ENCODE assay signal across 26 mouse cellular contexts in genomic region chr3:98049671-98050070, GRCm38 (mm10).
"Had no signal": no experiment of that assay in that cellular context is flagged by ENCODE, and none has a peak within 500 bp of the region (broad histone marks: within the 10 kb centered on the region; RNA-seq: fewer than 3 reads in every experiment).

No protein-coding gene starts in this region.

- H3K27ac ChIP-seq: heart, embryonic 10.5 days; hindbrain, embryonic 10.5 days; intestine, embryonic 15.5 days; layer of hippocampus, adult 2 months; left cerebral cortex, adult 2 months; limb, embryonic 13.5 days; limb, embryonic 15.5 days; liver, embryonic 14.5 days had no signal

- ATAC-seq: hindbrain, embryonic 16.5 days; inflammation-experienced regulatory T-cells, adult 6 months; intestine, embryonic 15.5 days; intestine, postnatal 0 days had no signal

- H3K27me3 ChIP-seq: heart, embryonic 12.5 days; intestine, embryonic 15.5 days; limb, embryonic 13.5 days; limb, embryonic 15.5 days had no signal

- H3K36me3 ChIP-seq: heart, embryonic 12.5 days; intestine, embryonic 15.5 days had no signal

- H3K9ac ChIP-seq: heart, embryonic 12.5 days; hindbrain, embryonic 14.5 days; intestine, embryonic 15.5 days; limb, embryonic 13.5 days; limb, embryonic 15.5 days; liver, embryonic 14.5 days had no signal

- H3K4me3 ChIP-seq: gastrocnemius, adult 2 months; heart, embryonic 10.5 days; heart, embryonic 12.5 days; hindbrain, embryonic 10.5 days; intestine, embryonic 15.5 days; layer of hippocampus, adult 2 months; left cerebral cortex, adult 2 months; limb, embryonic 13.5 days; limb, embryonic 15.5 days had no signal

- DNase-seq: gastrocnemius, adult 2 months; gastrocnemius, postnatal 10 days; gastrocnemius, postnatal 25 days; heart, adult 18-20 months; heart, postnatal 10 days; heart, postnatal 4 days; kidney, adult 18-20 months; kidney, adult 8-10 months; kidney, postnatal 10 days; kidney, postnatal 25 days; kidney, postnatal 4 days; left cerebral cortex, postnatal 4 days had no signal

- H3K9me3 ChIP-seq: heart, embryonic 10.5 days; heart, embryonic 12.5 days; hindbrain, embryonic 10.5 days; intestine, embryonic 15.5 days; limb, embryonic 13.5 days; limb, embryonic 15.5 days had no signal

- H3K4me2 ChIP-seq: heart, embryonic 12.5 days; hindbrain, embryonic 14.5 days; intestine, embryonic 15.5 days; limb, embryonic 13.5 days; limb, embryonic 15.5 days; liver, embryonic 11.5 days had no signal
